Mouse (Mus musculus): ENCODE measurements at regions not wholly inside any gene's neighbourhood (a gene's known extent, or its start where the extent isn't known, plus 50 kb on each side); places are given as distances from the start of the nearest gene placed in this dataset.

GRCm38 (mm10) chr17:44410961-44411360, 222.6 kb downstream of the Clic5 start:
- Histone ChIP-seq H3K4me1 (no peaks in the 10 kb centered on the region), H3K36me3 (replicated peaks; ENCODE audit: low read length) (no peaks in the 10 kb centered on the region), H3K9me3 (peaks cover 8% of the 10 kb centered on the region), H3K4me3 (replicated peaks) (no peak overlapping the region), H3K27me3 (replicated peaks) (peaks cover 4% of the 10 kb centered on the region)
- TF ChIP-seq FLI1 (IDR thresholded peaks at IDR 0.05; ENCODE audit: low read length) (no peak), GATA1 (IDR thresholded peaks at IDR 0.05; ENCODE audit: borderline replicate concordance, low read length) (no peak)

GRCm38 (mm10) chr17:44418676-44419404, 230.5 kb downstream of the Clic5 start:
- Histone ChIP-seq H3K27me3 (replicated peaks) (peaks cover 9% of the 10 kb centered on the region), H3K4me3 (replicated peaks) (no peak overlapping the region), H3K4me1 (peaks cover 3% of the 10 kb centered on the region; the same call in 1 of the 2 replicates), H3K36me3 (replicated peaks; ENCODE audit: low read length) (no peaks in the 10 kb centered on the region), H3K9me3 (peaks cover 15% of the 10 kb centered on the region)
- TF ChIP-seq FLI1 (IDR thresholded peaks at IDR 0.05; ENCODE audit: low read length), result no peak
- no peak for TF ChIP-seq GATA1 (IDR thresholded peaks at IDR 0.05; ENCODE audit: borderline replicate concordance, low read length)

GRCm38 (mm10) chr17:44419405-44419729, 231.0 kb downstream of the Clic5 start:
- Histone ChIP-seq H3K27me3 (replicated peaks) (peaks cover 10% of the 10 kb centered on the region), H3K4me3 (replicated peaks) (peak overlapping the region; percentile 54), H3K9me3 (peaks cover 15% of the 10 kb centered on the region), H3K36me3 (replicated peaks; ENCODE audit: low read length) (no peaks in the 10 kb centered on the region), H3K4me1 (peaks cover 3% of the 10 kb centered on the region; the same call in 1 of the 2 replicates)
- TF ChIP-seq GATA1 (IDR thresholded peaks at IDR 0.05; ENCODE audit: borderline replicate concordance, low read length) (no peak), FLI1 (IDR thresholded peaks at IDR 0.05; ENCODE audit: low read length) (no peak)

GRCm38 (mm10) chr17:44420098-44421070, 232.0 kb downstream of the Clic5 start:
- Histone ChIP-seq H3K4me3 (replicated peaks) (no peak overlapping the region), H3K36me3 (replicated peaks; ENCODE audit: low read length) (no peaks in the 10 kb centered on the region), H3K27me3 (replicated peaks) (peaks cover 13% of the 10 kb centered on the region), H3K4me1 (peaks cover 3% of the 10 kb centered on the region; the same call in 1 of the 2 replicates), H3K9me3 (peaks cover 14% of the 10 kb centered on the region)
- TF ChIP-seq FLI1 (IDR thresholded peaks at IDR 0.05; ENCODE audit: low read length) (no peak), GATA1 (IDR thresholded peaks at IDR 0.05; ENCODE audit: borderline replicate concordance, low read length) (no peak)

- H3K4me1 ChIP-seq, result peaks cover 8% of the 10 kb centered on the region
- H3K27me3 ChIP-seq (replicated peaks), result peaks cover 17% of the 10 kb centered on the region
- H3K9me3 ChIP-seq, result no peaks in the 10 kb centered on the region
- H3K4me3 ChIP-seq (replicated peaks), result no peak overlapping the region
- no peak for TF ChIP-seq GATA1 (IDR thresholded peaks at IDR 0.05; ENCODE audit: borderline replicate concordance, low read length)
- no peak for TF ChIP-seq FLI1 (IDR thresholded peaks at IDR 0.05; ENCODE audit: low read length)
- H3K36me3 ChIP-seq (replicated peaks; ENCODE audit: low read length), result no peaks in the 10 kb centered on the region
Measured at GRCm38 (mm10) chr17:44422161-44422560, 233.8 kb downstream of the Clic5 start.

- Histone ChIP-seq H3K36me3 (replicated peaks; ENCODE audit: low read length) (no peaks in the 10 kb centered on the region), H3K4me1 (peaks cover 8% of the 10 kb centered on the region), H3K4me3 (replicated peaks) (no peak overlapping the region), H3K9me3 (no peaks in the 10 kb centered on the region), H3K27me3 (replicated peaks) (peaks cover 19% of the 10 kb centered on the region)
- TF ChIP-seq FLI1 (IDR thresholded peaks at IDR 0.05; ENCODE audit: low read length) (no peak), GATA1 (IDR thresholded peaks at IDR 0.05; ENCODE audit: borderline replicate concordance, low read length) (no peak)
Measured at GRCm38 (mm10) chr17:44422865-44423264, 234.5 kb downstream of the Clic5 start.

- Histone ChIP-seq H3K4me1 (peaks cover 8% of the 10 kb centered on the region), H3K9me3 (no peaks in the 10 kb centered on the region), H3K4me3 (replicated peaks) (no peak overlapping the region), H3K27me3 (replicated peaks) (peaks cover 21% of the 10 kb centered on the region), H3K36me3 (replicated peaks; ENCODE audit: low read length) (no peaks in the 10 kb centered on the region)
- TF ChIP-seq GATA1 (IDR thresholded peaks at IDR 0.05; ENCODE audit: borderline replicate concordance, low read length) (no peak), FLI1 (IDR thresholded peaks at IDR 0.05; ENCODE audit: low read length) (no peak)
Measured at GRCm38 (mm10) chr17:44423471-44423985, 235.1 kb downstream of the Clic5 start.

- no peaks in the 10 kb centered on the region for H3K9me3 ChIP-seq
- H3K36me3 ChIP-seq (replicated peaks; ENCODE audit: low read length), result no peaks in the 10 kb centered on the region
- TF ChIP-seq FLI1 (IDR thresholded peaks at IDR 0.05; ENCODE audit: low read length), result no peak
- TF ChIP-seq GATA1 (IDR thresholded peaks at IDR 0.05; ENCODE audit: borderline replicate concordance, low read length), result no peak
- H3K27me3 ChIP-seq (replicated peaks), result peaks cover 20% of the 10 kb centered on the region
- peak overlapping the region; percentile 86 for H3K4me3 ChIP-seq (replicated peaks)
- peaks cover 28% of the 10 kb centered on the region for H3K4me1 ChIP-seq
Measured at GRCm38 (mm10) chr17:44432524-44433295, 244.3 kb downstream of the Clic5 start.

- Histone ChIP-seq H3K9me3 (no peaks in the 10 kb centered on the region), H3K36me3 (replicated peaks; ENCODE audit: low read length) (no peaks in the 10 kb centered on the region), H3K4me3 (replicated peaks) (peak overlapping the region; percentile 86), H3K4me1 (peaks cover 28% of the 10 kb centered on the region), H3K27me3 (replicated peaks) (peaks cover 18% of the 10 kb centered on the region)
- no peak for TF ChIP-seq FLI1 (IDR thresholded peaks at IDR 0.05; ENCODE audit: low read length)
- no peak for TF ChIP-seq GATA1 (IDR thresholded peaks at IDR 0.05; ENCODE audit: borderline replicate concordance, low read length)
Measured at GRCm38 (mm10) chr17:44433296-44433653, 244.9 kb downstream of the Clic5 start.
